17 mouse cellular contexts compared by ENCODE assay signal in the genomic region with DNA sequence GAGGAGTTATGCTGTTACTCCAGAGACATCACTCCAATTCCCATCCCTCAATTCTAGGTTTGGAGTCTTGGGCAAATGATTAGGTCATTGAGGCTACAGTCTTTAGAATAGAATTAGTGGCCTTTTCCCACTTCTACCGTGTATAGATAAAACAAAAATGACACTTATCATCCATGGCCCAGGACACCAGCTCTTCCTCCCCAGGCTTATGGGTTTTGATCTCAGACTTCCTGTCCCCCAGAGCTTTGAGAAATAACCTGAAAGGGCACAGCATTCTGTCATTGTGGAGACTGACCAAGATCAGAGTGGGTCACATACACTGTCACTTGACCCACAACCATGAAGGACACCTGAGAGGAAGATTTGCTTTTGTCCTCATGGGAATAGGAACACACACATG.
"Had no signal": no experiment of that assay in that cellular context is flagged by ENCODE, and none has a peak within 500 bp of the region (broad histone marks: within the 10 kb centered on the region; RNA-seq: fewer than 3 reads in every experiment).

No protein-coding gene starts in this region.

- H3K4me2 ChIP-seq: lung, embryonic 15.5 days; midbrain, embryonic 11.5 days; midbrain, embryonic 13.5 days; midbrain, embryonic 15.5 days; neural tube, embryonic 12.5 days; stomach, embryonic 15.5 days had no signal

- H3K4me3 ChIP-seq: lung, embryonic 15.5 days; midbrain, embryonic 13.5 days; midbrain, embryonic 15.5 days; neural tube, embryonic 12.5 days; stomach, embryonic 15.5 days had no signal

- H3K4me1 ChIP-seq: lung, embryonic 15.5 days; midbrain, embryonic 13.5 days; midbrain, embryonic 15.5 days; neural tube, embryonic 12.5 days; stomach, embryonic 15.5 days had no signal

- DNase-seq: lung, adult 2 months; lung, postnatal 14 days; lung, postnatal 36 days; right cerebral cortex, postnatal 14 days; thymus, adult 2 months; thymus, postnatal 25 days; thymus, postnatal 4 days had no signal

- H3K9me3 ChIP-seq: lung, embryonic 15.5 days; megakaryocyte, embryonic 14.5 days; midbrain, embryonic 13.5 days; midbrain, embryonic 15.5 days; neural tube, embryonic 12.5 days; stomach, embryonic 15.5 days had no signal

- ATAC-seq: lung, postnatal 0 days; midbrain, embryonic 13.5 days; midbrain, embryonic 15.5 days had no signal

- H3K27me3 ChIP-seq: lung, embryonic 15.5 days; megakaryocyte, embryonic 14.5 days; midbrain, embryonic 13.5 days; midbrain, embryonic 15.5 days; neural tube, embryonic 12.5 days; stomach, embryonic 15.5 days had no signal

- H3K27ac ChIP-seq: lung, embryonic 15.5 days; macrophage; midbrain, embryonic 13.5 days; midbrain, embryonic 15.5 days; neural tube, embryonic 12.5 days; stomach, embryonic 15.5 days; stomach, postnatal 0 days had no signal

- H3K9ac ChIP-seq: lung, embryonic 15.5 days; midbrain, embryonic 13.5 days; midbrain, embryonic 15.5 days; neural tube, embryonic 12.5 days; stomach, embryonic 15.5 days had no signal

- H3K36me3 ChIP-seq: lung, embryonic 15.5 days; midbrain, embryonic 13.5 days; midbrain, embryonic 15.5 days; neural tube, embryonic 12.5 days; stomach, embryonic 15.5 days had no signal
